Mouse (Mus musculus) adrenal gland, postnatal 14 days (tissue): ENCODE data around the gene S100a5. TPM values are rescaled to one million over a fixed set of nuclear protein-coding genes. Genes with fewer than 3 reads are reported as not detected.
A peak's percentile ranks its signal among the peaks of the same experiment; 100 is the strongest.

Experiments
- DNase-seq: peaks from one replicate; pipeline ENCODE4 v3.0.0; 2021; ENCODE audit warnings: mixed read lengths
- total RNA-seq: library from RNA; stranded (reverse); gene quantifications from 2 replicates; pipeline ENCODE4 v1.2.3, GENCODE M21; 2021

The S100a5 gene
- total RNA-seq, 1 experiment from 2014 or later, result not detected

- DNase-seq, result no peak
Observed at GRCm38 (mm10) chr3:90626266-90627021, 18.1 kb downstream of the S100a5 start.

DNA sequence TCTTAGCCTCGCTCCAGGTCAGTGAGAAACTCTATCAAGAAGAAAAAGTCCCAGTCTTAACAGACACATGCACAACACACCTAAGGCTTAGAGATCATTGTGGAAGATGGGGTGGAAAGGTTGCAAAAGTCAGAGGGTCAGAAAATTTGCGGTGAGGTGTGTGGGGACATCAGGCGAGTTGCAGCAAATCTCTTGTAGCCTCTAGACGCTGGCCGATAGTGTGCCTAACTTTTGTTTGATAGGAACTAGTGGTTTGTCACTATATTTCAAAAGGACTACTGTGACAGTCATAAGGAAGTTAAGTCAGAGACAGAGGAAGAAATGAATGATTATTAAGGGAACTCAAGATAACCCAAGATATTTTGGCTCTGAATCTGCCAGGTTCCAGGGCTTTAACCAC lies 19.0 kb downstream of the S100a5 start:
- no peak for DNase-seq

- no peak for DNase-seq
Observed at GRCm38 (mm10) chr3:90627807-90628206, 19.5 kb downstream of the S100a5 start.

DNA sequence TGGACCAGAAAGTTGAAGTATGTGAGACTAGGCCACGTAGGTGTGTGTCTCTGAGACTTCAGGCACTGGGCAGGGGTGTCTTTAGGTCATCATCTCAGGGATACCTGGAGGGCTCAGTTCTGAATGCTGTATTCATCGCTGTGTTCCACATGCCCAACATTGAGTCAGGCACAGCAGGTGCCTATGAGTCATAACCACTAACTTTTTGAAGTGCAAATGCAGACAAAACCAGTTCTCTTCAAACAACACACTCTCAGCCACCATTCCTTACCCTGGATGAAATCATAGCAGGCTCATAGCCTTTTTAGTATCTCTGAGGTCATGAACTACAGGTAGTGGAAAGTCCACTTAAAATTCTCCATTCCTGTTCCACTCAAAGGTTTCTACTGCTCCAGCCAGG lies 21.0 kb downstream of the S100a5 start:
- no peak for DNase-seq

GRCm38 (mm10) chr3:90631984-90632383 lies 23.7 kb downstream of the S100a5 start:
- DNase-seq, result no peak

- no peak for DNase-seq
Observed at GRCm38 (mm10) chr3:90638511-90639275, 30.4 kb downstream of the S100a5 start.

GRCm38 (mm10) chr3:90639511-90640154 lies 31.3 kb downstream of the S100a5 start:
- peak; percentile 28 for DNase-seq

GRCm38 (mm10) chr3:90640981-90641380 lies 32.7 kb downstream of the S100a5 start:
- DNase-seq, result no peak

GRCm38 (mm10) chr3:90644220-90644619 lies 35.9 kb downstream of the S100a5 start:
- peak; percentile 77 for DNase-seq

- DNase-seq, result no peak
Observed at GRCm38 (mm10) chr3:90647291-90647690, 39.0 kb downstream of the S100a5 start.

DNA sequence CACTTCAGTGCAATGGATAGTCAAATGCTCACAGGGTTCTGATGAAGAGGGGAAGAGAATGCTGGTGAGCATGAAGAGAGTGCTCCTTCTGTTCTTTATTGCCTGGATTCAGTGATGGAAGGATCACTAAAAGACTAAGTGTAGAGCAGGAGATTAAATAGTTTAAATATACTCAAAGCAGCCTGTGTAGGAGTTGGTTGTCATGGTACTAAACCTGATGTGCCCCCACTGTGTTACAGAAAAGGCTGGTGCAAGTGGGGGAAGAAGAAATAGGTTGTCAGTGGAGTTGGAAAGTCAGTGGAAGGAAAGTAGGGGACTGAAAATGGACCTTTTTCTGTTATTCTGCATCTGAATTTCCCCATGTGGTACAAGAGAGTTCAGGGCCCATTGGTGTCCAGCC lies 40.7 kb downstream of the S100a5 start:
- DNase-seq, result no peak

DNA sequence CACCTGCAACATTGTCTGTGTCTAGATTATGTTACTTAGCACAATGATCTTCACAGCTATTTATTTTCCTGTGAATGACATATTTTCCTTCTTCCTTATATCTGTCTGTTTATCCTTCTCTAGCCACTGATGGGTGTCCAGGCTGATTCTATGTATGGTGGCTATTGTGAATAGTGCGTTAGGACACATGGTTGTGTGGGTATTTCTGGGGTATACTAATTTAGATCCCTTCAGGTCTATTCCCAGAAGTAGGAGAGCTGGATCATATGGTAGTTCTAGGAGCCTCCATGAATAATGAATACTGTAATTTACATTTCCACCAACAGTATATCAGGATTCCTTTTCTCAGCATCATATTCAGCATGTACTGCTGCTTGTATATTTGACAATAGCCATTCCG lies 41.5 kb downstream of the S100a5 start:
- DNase-seq, result no peak

- peak; percentile 81 for DNase-seq
Observed at GRCm38 (mm10) chr3:90652878-90653508, 44.7 kb downstream of the S100a5 start.

DNA sequence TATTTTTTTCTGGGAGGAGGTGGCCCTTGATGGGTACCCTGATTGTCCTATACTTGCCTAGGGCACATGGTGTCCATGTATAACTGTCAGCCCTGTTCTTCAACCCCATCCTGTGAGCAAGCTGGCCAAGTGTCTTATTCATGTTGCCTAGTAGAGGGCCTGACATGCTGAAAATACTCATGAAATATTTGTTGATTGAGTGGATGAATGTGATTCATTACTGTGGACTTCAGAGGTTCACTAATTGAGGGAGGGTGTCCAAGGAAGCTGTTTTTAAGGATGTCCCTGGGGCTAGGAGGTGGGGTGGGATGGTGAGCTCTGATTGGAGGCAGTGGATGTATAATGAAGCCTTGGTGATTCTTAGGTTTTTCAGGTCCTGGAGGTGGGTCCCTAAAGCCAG lies 45.4 kb downstream of the S100a5 start, which contains the start of gene S100a7a:
TSS of gene S100a7a (plus strand) at position 301 of the 400 bp plus-strand sequence.
- DNase-seq, result no peak

- no peak for DNase-seq
Observed at GRCm38 (mm10) chr3:90657405-90657804, 49.1 kb downstream of the S100a5 start.

DNA sequence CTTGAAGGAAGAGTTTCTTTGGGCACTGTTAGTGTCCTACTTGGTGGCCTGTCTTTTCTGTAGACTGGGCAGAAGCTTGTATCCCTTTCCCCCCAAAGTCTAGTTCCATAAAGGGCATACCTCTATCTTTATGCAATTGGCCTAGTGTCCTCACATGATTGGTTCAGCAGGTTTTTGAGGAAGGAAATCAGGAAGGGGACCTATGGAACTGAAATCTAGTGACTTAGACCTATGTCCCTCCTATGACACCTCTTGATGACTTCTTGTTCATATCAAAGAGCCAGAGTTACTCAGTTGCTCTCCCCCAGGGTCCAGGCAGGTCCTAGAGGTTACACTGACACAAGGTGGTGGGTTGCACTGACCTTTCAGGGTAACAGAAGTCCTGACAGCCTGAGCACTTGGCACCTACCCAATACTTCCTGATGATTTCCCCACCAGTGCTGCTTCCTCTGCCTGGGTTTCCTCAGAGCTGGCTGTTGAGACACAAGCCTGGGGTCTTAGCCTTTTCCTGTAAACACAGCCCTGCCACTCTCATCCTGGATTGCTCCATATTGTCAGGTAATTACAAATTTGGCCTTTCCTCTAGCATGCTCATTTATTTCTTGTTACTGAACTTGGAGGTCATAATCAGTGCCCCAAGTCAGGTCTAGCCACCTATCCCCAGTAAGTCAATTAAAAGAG lies 51.2 kb downstream of the S100a5 start:
- DNase-seq, result no peak

Other genes with a start within 250 kb of the S100a5 start
- 73.1 and 86.4 TPM in 2 replicates for gene Slc27a3, start 218.6 kb upstream of the S100a5 start, total RNA-seq
- gene Ints3, start 174.9 kb upstream of the S100a5 start, total RNA-seq, result 59.5 and 62.4 TPM in 2 replicates
- gene Npr1, start 142.7 kb upstream of the S100a5 start, total RNA-seq, result 120 and 132 TPM in 2 replicates
- 54.7 and 66.2 TPM in 2 replicates for gene Ilf2, start 132.4 kb upstream of the S100a5 start, total RNA-seq
- gene Snapin, start 117.5 kb upstream of the S100a5 start, total RNA-seq, result 46.1 and 49.2 TPM in 2 replicates
- gene Chtop, start 99.0 kb upstream of the S100a5 start, total RNA-seq, result 108 and 112 TPM in 2 replicates
- 294 and 337 TPM in 2 replicates for gene S100a1, start 94.1 kb upstream of the S100a5 start, total RNA-seq
- gene S100a13, start 94.1 kb upstream of the S100a5 start, total RNA-seq, result 75.0 and 84.7 TPM in 2 replicates
- 0.56 and 0.85 TPM in 2 replicates for gene S100a14, start 81.7 kb upstream of the S100a5 start, total RNA-seq
- gene S100a16, start 71.3 kb upstream of the S100a5 start, total RNA-seq, result 63.6 and 71.4 TPM in 2 replicates
- gene S100a3, start 47.9 kb upstream of the S100a5 start, total RNA-seq, result not detected in 2 replicates
- not detected in 2 replicates for gene S100a2, start 18.3 kb upstream of the S100a5 start, total RNA-seq
- not detected in 2 replicates for gene Gm42674, start 6.6 kb upstream of the S100a5 start, total RNA-seq
- gene S100a4, start 4.8 kb upstream of the S100a5 start, total RNA-seq, result 9.6 and 18.7 TPM in 2 replicates
- 54.3 and 59.5 TPM in 2 replicates for gene S100a6, start 4.4 kb downstream of the S100a5 start, total RNA-seq
- not detected in 2 replicates for gene S100a7a, start 45.5 kb downstream of the S100a5 start, total RNA-seq
- 11.8 and 25.3 TPM in 2 replicates for gene S100a8, start 60.5 kb downstream of the S100a5 start, total RNA-seq
- gene S100a9, start 87.2 kb downstream of the S100a5 start, total RNA-seq, result 12.2 and 30.5 TPM in 2 replicates
- gene Pglyrp4, start 118.4 kb downstream of the S100a5 start, total RNA-seq, result not detected in 2 replicates
- gene Gm5849, start 169.4 kb downstream of the S100a5 start, total RNA-seq, result not detected in 2 replicates